Mouse (Mus musculus) liver, adult 2 months (tissue): ENCODE results near the gene Crybb2. TPM values are rescaled to one million over a fixed set of nuclear protein-coding genes. Genes with fewer than 3 reads are reported as not detected.
A peak's percentile ranks its signal among the peaks of the same experiment; 100 is the strongest.
"Not testable (repeated sequence)": the region's sequence is repeated elsewhere in the genome, so short reads cannot be mapped to it uniquely, and the experiment has no call there.

Source experiments
- DNase-seq: peaks from one replicate; pipeline ENCODE4 v3.0.0-alpha.2; 2011; ENCODE audit warnings: low read depth, low spot score; ENCODE audit errors: extremely low read depth
- H3K27ac ChIP-seq: fragments of 200-500 bp; replicated peaks from 2 replicates; pipeline ENCODE4 v1.5.1; 2012; ENCODE audit warnings: low read depth, mild to moderate bottlenecking, control low read depth, inconsistent platforms, low read length; ENCODE audit not compliant: insufficient read depth
- H3K27me3 ChIP-seq: fragments of 200-500 bp; 2 replicates; pipeline ENCODE4 v1.6.1; 2012; ENCODE audit warnings: mild to moderate bottlenecking, moderate library complexity, low read length, inconsistent platforms; ENCODE audit not compliant: control insufficient read depth, insufficient read depth
- H3K36me3 ChIP-seq: fragments of 200-500 bp; 2 replicates; pipeline ENCODE4 v1.6.1; 2012; ENCODE audit warnings: low read length, inconsistent platforms; ENCODE audit not compliant: control insufficient read depth, insufficient read depth
- H3K4me1 ChIP-seq: fragments of 200-500 bp; 2 replicates; pipeline ENCODE4 v1.6.1; 2011; ENCODE audit warnings: low read length; ENCODE audit not compliant: control insufficient read depth, insufficient read depth
- H3K4me3 ChIP-seq: fragments of 200-500 bp; 2 replicates; pipeline ENCODE4 v1.5.1; 2011; ENCODE audit warnings: low read depth, mild to moderate bottlenecking, control low read depth, low read length, moderate library complexity; ENCODE audit not compliant: insufficient read depth
- H3K79me2 ChIP-seq: fragments of 200-500 bp; 2 replicates; pipeline ENCODE4 v1.6.1; 2012; ENCODE audit warnings: inconsistent platforms, mild to moderate bottlenecking, low read length, moderate library complexity; ENCODE audit not compliant: control insufficient read depth, insufficient read depth
- H3K9ac ChIP-seq: fragments of 200-500 bp; 2 replicates; pipeline ENCODE4 v1.6.1; 2012; ENCODE audit warnings: low read depth, mild to moderate bottlenecking, control low read depth, inconsistent platforms, low read length
- CTCF ChIP-seq: fragments of 200-500 bp; IDR thresholded peaks from 2 replicates; pipeline ENCODE4 v1.5.1; 2011; ENCODE audit warnings: low read depth, low read length, control low read depth
- POLR2A ChIP-seq: fragments of 200-500 bp; IDR thresholded peaks from 2 replicates; pipeline ENCODE4 v1.6.1; 2011; ENCODE audit warnings: low read length, control low read depth; ENCODE audit not compliant: insufficient read depth; ENCODE audit errors: extremely low read depth
- WGBS: fragments of 180-500 bp; shearing (Covaris S2); methylation state at CpG from one replicate; pipeline ENCODE4 v1.1.7; 2018; 5-methylcytosine and 5-hydroxymethylcytosine counted together
- polyA plus RNA-seq: library from polyadenylated mRNA; depleted of rRNA; stranded (reverse); fragments of >200 nt; gene quantifications from 2 replicates; pipeline ENCODE4 v1.2.3, GENCODE M21; 2012
- total RNA-seq: library from RNA; depleted of rRNA; stranded (reverse); fragments of >200 nt; gene quantifications from 2 replicates; pipeline ENCODE4 v1.2.3, GENCODE M21; 2014

The Crybb2 gene
- total and polyA plus RNA-seq, 2 experiments, result not detected

DNA sequence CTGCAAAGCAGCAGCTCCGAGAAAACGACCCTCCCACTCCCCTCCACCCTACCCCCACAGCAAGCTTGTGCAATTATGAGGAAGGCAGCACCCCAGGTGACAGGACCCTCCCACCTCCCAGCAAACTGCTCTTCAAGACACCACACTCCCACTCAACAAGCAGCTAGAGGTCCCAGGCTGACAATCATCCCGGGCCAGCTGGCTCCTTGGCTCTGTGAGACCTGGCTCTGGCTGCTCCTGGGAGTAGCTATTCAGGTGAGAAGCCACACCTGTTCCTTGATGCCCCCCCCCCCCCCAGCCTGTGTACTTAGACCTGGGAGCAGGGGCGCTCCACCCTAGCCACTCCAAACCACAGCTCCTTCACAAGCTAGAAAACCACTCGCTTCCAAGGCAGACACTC lies 43.2 kb upstream of the Crybb2 start:
- Histone ChIP-seq H3K27ac (no peak overlapping the region), H3K36me3 (no peaks in the 10 kb centered on the region), H3K4me3 (no peak overlapping the region), H3K9ac (no peak overlapping the region), H3K79me2 (peaks cover 61% of the 10 kb centered on the region), H3K27me3 (no peaks in the 10 kb centered on the region), H3K4me1 (peaks cover 2% of the 10 kb centered on the region)
- 42% methylated on average over 5 of the region's 5 CpGs for WGBS
- no peak for TF ChIP-seq POLR2A
- no peak for TF ChIP-seq CTCF
- no peak for DNase-seq

DNA sequence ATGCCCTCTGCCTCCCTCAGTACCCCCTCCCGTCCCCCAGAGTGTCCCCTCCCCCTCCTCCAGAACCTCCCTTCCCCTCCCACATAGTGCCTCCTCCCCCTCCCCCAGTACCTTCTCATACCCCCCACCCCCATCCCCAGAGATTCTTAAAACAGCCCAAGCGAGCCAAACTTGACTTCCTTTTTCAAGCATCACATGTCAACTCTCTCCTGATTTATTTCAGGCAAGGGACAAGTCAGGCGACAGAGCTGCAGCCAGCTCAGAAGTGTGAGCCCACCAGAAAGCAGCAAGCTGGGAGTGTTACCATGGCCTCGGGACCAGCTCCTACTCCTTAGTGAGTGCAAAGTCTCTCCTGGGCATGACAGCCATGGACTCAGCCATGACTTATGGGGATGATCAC lies 41.4 kb upstream of the Crybb2 start:
- TF ChIP-seq POLR2A, result no peak
- Histone ChIP-seq H3K27ac (no peak overlapping the region), H3K9ac (no peak overlapping the region), H3K27me3 (no peaks in the 10 kb centered on the region), H3K36me3 (no peaks in the 10 kb centered on the region), H3K4me1 (peaks cover 6% of the 10 kb centered on the region), H3K79me2 (peaks cover 56% of the 10 kb centered on the region), H3K4me3 (no peak overlapping the region)
- 54% methylated on average over 4 of the region's 4 CpGs for whole genome bisulfite sequencing
- DNase-seq, result no peak

DNA sequence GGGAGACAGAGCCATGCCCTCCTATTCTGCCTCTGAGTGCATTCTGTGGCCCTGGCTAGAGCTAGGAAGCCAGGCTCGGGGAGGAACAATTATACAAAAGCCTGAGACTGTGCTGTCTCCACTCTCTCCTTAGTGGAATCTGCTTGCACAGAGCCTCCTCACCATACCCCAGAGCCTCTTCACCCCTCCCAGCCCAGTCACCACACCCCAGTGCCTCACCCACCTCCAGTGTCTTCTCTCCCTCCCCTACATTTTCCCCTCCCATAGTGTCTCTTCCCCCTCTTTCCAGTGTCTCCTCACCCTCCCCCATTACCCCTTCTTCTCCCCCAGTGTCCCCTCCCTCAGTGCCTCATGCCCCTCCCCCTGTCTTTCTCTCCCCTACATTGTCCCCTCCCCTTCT lies 41.0 kb upstream of the Crybb2 start:
- Histone ChIP-seq H3K27me3 (no peaks in the 10 kb centered on the region), H3K79me2 (peaks cover 52% of the 10 kb centered on the region), H3K9ac (no peak overlapping the region), H3K4me1 (peaks cover 6% of the 10 kb centered on the region), H3K4me3 (no peak overlapping the region), H3K36me3 (no peaks in the 10 kb centered on the region), H3K27ac (no peak overlapping the region)
- no peak for DNase-seq
- WGBS, result 32% methylated on average over 1 of the region's 1 CpGs
- no peak for TF ChIP-seq CTCF
- TF ChIP-seq POLR2A, result no peak

DNA sequence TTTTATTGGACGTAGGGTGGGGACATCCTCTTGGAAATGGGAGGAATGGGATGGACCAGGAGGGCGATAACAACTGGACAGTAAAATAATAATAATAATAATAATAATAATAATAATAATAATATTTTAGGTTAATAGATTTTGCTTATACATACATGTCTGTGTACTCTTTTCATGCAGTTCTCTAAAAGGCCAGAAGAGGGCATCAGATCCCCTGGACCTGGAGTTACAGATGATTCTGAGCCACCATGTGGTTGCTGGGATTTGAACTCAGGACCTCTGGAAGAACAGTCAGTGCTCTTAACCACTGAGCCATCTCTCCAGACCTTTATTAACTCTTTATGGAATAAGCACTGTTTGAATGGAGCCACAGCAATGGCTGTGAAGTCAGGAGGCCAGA lies 39.7 kb upstream of the Crybb2 start:
- H3K4me3 ChIP-seq, H3K27me3 ChIP-seq, H3K36me3 ChIP-seq, H3K9ac ChIP-seq, DNase-seq, H3K27ac ChIP-seq, H3K4me1 ChIP-seq: not testable (repeated sequence)
- peaks cover 46% of the 10 kb centered on the region for H3K79me2 ChIP-seq
- peak; percentile 39 for TF ChIP-seq CTCF
- 93% methylated on average over 2 of the region's 2 CpGs for WGBS

DNA sequence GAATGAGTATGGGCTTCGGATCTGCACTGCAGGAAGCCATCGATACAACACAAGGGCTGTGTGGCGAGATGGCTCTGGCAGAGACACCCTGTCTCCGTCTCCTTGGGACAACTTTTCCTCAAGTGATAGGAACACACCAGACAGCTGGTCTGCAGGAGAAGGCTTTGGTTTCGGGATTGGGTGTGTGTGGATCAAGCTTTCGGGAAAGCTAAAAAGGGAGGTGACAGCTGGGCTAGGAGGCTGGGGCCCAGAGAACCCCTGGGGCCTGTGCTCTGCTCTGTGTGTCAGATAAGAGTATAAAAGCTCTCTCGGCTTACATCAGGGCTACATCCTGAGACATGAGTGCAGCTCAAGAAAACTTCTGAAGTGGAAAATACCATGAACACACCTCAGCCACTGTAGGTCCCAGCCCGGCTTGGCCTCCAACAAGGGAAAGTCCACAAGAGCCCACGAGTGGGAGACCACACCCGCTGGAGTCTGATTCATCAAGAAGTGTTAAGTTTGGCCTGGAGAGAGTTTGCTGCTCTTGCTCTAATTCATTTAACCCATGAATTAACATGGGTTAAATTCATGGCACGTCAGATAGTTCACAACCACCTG lies 38.3 kb upstream of the Crybb2 start:
- no peak for TF ChIP-seq CTCF
- no peak for TF ChIP-seq POLR2A

DNA sequence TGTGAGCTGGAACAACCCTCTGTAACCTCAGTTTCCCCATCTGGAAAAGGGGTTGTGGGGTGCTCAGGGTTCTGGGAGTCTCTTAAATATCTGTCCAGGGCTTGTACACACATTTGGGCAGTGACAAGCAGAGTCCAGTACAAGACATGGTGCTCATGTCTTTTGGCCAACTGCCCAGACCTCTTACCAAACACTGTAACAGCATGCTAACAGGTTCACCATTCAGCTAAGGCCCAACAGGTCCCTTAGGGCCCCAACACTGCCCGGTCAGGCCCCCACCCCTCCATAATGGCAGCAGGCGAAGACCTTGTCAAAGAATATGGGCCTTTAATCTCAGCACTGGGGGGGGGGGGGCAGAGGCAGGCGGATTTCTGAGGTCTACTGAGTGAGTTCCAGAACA lies 37.8 kb upstream of the Crybb2 start:
- Histone ChIP-seq H3K36me3 (no peaks in the 10 kb centered on the region), H3K4me1 (peaks cover 7% of the 10 kb centered on the region), H3K4me3 (no peak overlapping the region), H3K27me3 (no peaks in the 10 kb centered on the region), H3K27ac (no peak overlapping the region), H3K9ac (no peak overlapping the region), H3K79me2 (peaks cover 42% of the 10 kb centered on the region)
- TF ChIP-seq POLR2A (no peak), CTCF (no peak)
- peak; percentile 87 for DNase-seq
- whole genome bisulfite sequencing, result 48% methylated on average over 3 of the region's 3 CpGs

More for the DNA sequence above, 38.3 kb upstream of the Crybb2 start:
- Histone ChIP-seq H3K79me2 (peaks cover 41% of the 10 kb centered on the region), H3K4me1 (peaks cover 7% of the 10 kb centered on the region), H3K4me3 (no peak overlapping the region), H3K36me3 (no peaks in the 10 kb centered on the region), H3K27me3 (no peaks in the 10 kb centered on the region), H3K27ac (no peak overlapping the region), H3K9ac (no peak overlapping the region)
- WGBS, result 79% methylated on average over 11 of the region's 11 CpGs
- DNase-seq, result no peak
